Mouse (Mus musculus): ENCODE measurements at regions not wholly inside any gene's neighbourhood (a gene's known extent, or its start where the extent isn't known, plus 50 kb on each side); places are given as distances from the start of the nearest gene placed in this dataset.

DNA sequence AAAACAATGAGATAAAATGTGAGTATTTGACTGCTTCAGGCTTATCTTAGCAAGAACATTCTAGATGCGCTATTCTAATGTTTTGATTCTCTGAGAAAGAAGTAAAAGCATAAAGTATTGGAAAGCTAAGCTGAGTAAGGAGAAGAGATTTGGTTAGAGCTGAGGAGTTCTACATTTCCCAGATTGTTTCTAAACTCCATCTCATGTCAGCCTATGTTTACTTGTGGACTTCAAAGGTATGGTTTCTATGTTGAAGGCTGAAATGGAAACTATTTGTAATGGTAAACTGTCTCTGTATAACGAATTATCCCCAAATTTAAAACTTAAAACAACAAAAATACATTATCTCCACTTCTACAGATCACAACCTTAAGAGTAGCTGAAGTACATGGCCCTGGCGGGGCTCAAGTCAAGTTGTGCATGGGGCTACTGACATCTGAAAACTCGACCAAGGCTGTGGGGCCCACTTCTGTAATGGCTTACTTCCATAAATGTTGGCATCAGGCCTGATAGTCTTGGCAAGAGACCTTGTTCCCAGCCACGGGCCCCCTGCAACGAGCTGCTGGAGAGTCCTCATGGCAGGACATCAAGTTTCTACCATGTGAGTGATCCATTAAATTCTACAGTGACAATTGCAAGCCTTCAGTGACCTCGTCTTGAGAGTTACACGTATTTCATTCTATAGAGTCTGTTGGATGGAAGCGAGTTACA is 232.1 kb downstream of the Pros1 start:
- TF ChIP-seq CTCF (IDR thresholded peaks at IDR 0.05; ENCODE audit: low read depth) (no peak), EP300 (IDR thresholded peaks at IDR 0.05; ENCODE audit: low read depth) (no peak)
- H3K4me3 ChIP-seq (ENCODE audit: low read depth, low read length): no peak overlapping the region
- 41% methylated on average over 9 of the region's 9 CpGs for WGBS
- H3K36me3 ChIP-seq (replicated peaks; ENCODE audit: control insufficient read depth, insufficient read depth, low read length): no peaks in the 10 kb centered on the region
- DNase-seq (ENCODE audit: low spot score): peak; percentile 30
- H3K27ac ChIP-seq (ENCODE audit: low read depth): peak overlapping the region; percentile 38
- no peaks in the 10 kb centered on the region for H3K27me3 ChIP-seq (ENCODE audit: control insufficient read depth, insufficient read depth, low read length)
- ATAC-seq (ENCODE audit: insufficient read depth, low read depth): peak; percentile 62; the same call in 1 of the 2 replicates
- peaks cover 7% of the 10 kb centered on the region for H3K4me1 ChIP-seq (ENCODE audit: control insufficient read depth, insufficient read depth)
- H3K9ac ChIP-seq (replicated peaks; ENCODE audit: low read depth, low read length): no peak overlapping the region
- no peak overlapping the region for H3K4me2 ChIP-seq (ENCODE audit: low read depth, low read length)
- no peaks in the 10 kb centered on the region for H3K9me3 ChIP-seq (replicated peaks; ENCODE audit: control insufficient read depth, low read length)

DNA sequence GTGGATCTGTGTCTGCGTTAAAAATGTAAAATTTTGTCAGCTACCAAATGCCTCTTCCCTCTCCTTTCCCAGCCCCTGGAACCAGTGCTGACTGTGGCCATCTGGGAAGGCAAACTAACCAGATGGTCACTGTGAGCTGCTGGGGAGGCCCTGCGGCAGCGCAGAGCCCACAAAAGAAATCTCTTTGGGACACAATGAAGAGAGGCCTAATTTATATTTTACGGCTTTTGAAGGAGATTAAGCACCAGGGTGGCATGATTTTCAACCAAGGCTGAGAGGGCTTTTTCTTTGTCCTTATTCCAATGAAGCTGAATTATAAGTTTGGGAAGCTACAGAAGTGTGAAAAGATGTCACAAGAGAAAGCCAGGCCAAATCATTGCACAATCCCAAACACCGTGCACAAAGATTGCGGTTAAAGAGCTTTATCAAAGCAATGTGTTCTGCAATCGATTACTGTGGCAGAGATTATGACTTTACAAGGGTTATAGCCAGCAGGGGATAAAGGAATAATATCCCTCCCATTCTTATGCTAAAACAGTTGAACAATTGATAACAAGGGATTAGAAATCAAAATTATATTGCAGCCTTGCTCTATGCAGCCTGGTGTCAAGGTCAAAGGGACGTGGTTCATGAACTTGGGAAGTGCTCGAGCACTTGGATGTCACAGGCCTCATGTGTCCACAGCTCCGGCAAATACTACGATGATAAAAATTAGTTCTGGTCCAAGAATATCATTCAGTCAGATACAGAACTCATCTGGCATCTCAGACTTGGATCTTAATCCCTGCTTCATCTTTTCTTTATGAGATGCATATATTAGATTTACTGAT is 237.6 kb downstream of the Pros1 start:
- DNase-seq (ENCODE audit: low spot score): no peak
- WGBS: 64% methylated on average over 11 of the region's 11 CpGs
- no peak for ATAC-seq (ENCODE audit: insufficient read depth, low read depth)

DNA sequence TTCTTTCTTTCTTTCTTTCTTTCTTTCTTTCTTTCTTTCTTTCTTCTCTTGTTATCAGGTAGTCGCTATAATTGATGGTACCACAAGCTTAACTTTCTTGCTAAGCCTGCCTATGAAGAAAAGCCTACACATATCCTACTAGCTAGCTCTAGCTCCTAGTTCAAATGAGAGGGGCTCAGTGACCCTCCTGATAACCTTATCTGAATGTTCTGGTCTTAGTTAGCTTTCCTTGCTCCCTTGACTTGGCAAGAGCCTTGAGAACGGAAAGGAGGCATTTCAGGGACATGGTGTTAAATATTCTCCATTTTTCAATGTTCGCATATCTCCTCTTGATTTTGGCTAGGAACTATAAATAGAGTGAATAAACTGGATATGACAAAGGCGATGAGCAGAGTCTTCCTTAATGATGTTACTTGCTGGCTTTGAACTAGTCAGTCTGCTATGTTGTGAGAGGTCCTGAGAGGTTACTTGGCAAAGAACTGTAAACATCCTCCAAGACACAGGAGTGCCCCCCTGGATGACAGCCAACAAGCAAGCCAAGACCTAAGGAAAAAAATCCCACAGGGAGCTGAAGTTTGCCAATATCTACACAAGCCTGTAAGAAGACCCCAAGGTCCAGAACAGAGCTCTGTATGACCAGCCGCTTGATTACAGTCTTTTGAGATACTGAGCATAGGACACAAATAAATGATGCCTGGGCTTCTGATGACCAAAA is 240.2 kb downstream of the Pros1 start:
- Histone ChIP-seq H3K4me1 (ENCODE audit: control insufficient read depth, insufficient read depth) (no peaks in the 10 kb centered on the region), H3K4me2 (ENCODE audit: low read depth, low read length) (no peak overlapping the region), H3K9me3 (replicated peaks; ENCODE audit: control insufficient read depth, low read length) (no peaks in the 10 kb centered on the region), H3K27ac (ENCODE audit: low read depth) (no peak overlapping the region), H3K27me3 (ENCODE audit: control insufficient read depth, insufficient read depth, low read length) (no peaks in the 10 kb centered on the region), H3K4me3 (ENCODE audit: low read depth, low read length) (no peak overlapping the region), H3K36me3 (replicated peaks; ENCODE audit: control insufficient read depth, insufficient read depth, low read length) (no peaks in the 10 kb centered on the region), H3K9ac (replicated peaks; ENCODE audit: low read depth, low read length) (no peak overlapping the region)
- TF ChIP-seq CTCF (IDR thresholded peaks at IDR 0.05; ENCODE audit: low read depth) (no peak), EP300 (IDR thresholded peaks at IDR 0.05; ENCODE audit: low read depth) (no peak)
- peak; percentile 8 for DNase-seq (ENCODE audit: low spot score)
- 54% methylated on average over 5 of the region's 5 CpGs for WGBS
- no peak for ATAC-seq (ENCODE audit: insufficient read depth, low read depth)

More for the DNA sequence above, 237.6 kb downstream of the Pros1 start:
- H3K27me3 ChIP-seq (ENCODE audit: control insufficient read depth, insufficient read depth, low read length): no peaks in the 10 kb centered on the region
- peaks cover 2% of the 10 kb centered on the region for H3K4me1 ChIP-seq (ENCODE audit: control insufficient read depth, insufficient read depth)
- no peaks in the 10 kb centered on the region for H3K36me3 ChIP-seq (replicated peaks; ENCODE audit: control insufficient read depth, insufficient read depth, low read length)
- no peak overlapping the region for H3K9ac ChIP-seq (replicated peaks; ENCODE audit: low read depth, low read length)
- no peak overlapping the region for H3K4me3 ChIP-seq (ENCODE audit: low read depth, low read length)
- TF ChIP-seq EP300 (IDR thresholded peaks at IDR 0.05; ENCODE audit: low read depth): no peak
- TF ChIP-seq CTCF (IDR thresholded peaks at IDR 0.05; ENCODE audit: low read depth): no peak
- H3K9me3 ChIP-seq (replicated peaks; ENCODE audit: control insufficient read depth, low read length): no peaks in the 10 kb centered on the region
- H3K27ac ChIP-seq (ENCODE audit: low read depth): no peak overlapping the region
- no peak overlapping the region for H3K4me2 ChIP-seq (ENCODE audit: low read depth, low read length)

DNA sequence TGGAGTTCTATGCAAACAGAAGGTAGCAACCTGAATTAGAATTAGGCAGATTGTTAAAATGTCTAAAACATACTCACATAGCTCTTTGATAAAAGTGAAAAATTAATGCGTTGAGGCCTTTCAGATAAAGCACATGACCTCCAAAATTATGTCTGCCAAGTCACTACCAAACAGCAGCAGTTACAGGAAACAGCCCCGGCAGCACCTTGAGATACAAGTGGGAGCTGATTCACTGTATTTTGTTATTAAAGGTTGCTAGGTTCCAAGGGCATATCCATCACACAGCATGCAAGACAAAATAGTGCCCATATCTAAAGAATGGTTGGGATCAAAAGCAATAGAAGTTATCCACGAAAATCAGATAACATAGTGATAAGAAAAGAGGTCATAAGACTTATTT is 248.3 kb downstream of the Pros1 start:
- H3K9me3 ChIP-seq (replicated peaks; ENCODE audit: control insufficient read depth, low read length): no peaks in the 10 kb centered on the region
- no peak overlapping the region for H3K9ac ChIP-seq (replicated peaks; ENCODE audit: low read depth, low read length)
- H3K4me2 ChIP-seq (ENCODE audit: low read depth, low read length): no peak overlapping the region
- no peak for TF ChIP-seq EP300 (IDR thresholded peaks at IDR 0.05; ENCODE audit: low read depth)
- no peak for TF ChIP-seq CTCF (IDR thresholded peaks at IDR 0.05; ENCODE audit: low read depth)
- no peaks in the 10 kb centered on the region for H3K4me1 ChIP-seq (ENCODE audit: control insufficient read depth, insufficient read depth)
- no peaks in the 10 kb centered on the region for H3K27me3 ChIP-seq (ENCODE audit: control insufficient read depth, insufficient read depth, low read length)
- 50% methylated on average over 3 of the region's 3 CpGs for WGBS
- H3K4me3 ChIP-seq (ENCODE audit: low read depth, low read length): no peak overlapping the region
- no peak for DNase-seq (ENCODE audit: low spot score)
- no peaks in the 10 kb centered on the region for H3K36me3 ChIP-seq (replicated peaks; ENCODE audit: control insufficient read depth, insufficient read depth, low read length)
- H3K27ac ChIP-seq (ENCODE audit: low read depth): no peak overlapping the region
- ATAC-seq (ENCODE audit: insufficient read depth, low read depth): no peak

DNA sequence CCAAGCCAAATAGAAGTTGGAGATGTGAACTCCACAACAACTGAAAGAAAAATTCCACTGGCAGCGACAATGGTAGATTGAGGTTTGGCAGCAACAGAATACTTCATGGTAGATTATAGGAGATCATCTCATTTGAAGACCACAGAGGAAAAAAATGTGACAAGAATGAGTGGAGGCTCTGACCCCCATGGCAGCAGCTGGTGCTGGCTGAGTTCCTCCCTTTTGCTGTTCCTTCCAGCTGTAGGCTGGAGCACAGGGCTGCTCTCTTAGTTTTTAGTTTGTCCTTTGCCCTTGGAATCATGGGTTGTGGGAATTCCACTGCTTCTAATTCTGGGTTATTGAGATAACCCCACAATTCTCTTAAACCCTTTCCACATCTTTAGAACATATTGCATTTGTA is 248.8 kb downstream of the Pros1 start:
- Histone ChIP-seq H3K4me3 (ENCODE audit: low read depth, low read length) (no peak overlapping the region), H3K9me3 (replicated peaks; ENCODE audit: control insufficient read depth, low read length) (no peaks in the 10 kb centered on the region), H3K27me3 (ENCODE audit: control insufficient read depth, insufficient read depth, low read length) (no peaks in the 10 kb centered on the region), H3K4me1 (ENCODE audit: control insufficient read depth, insufficient read depth) (no peaks in the 10 kb centered on the region), H3K27ac (ENCODE audit: low read depth) (no peak overlapping the region), H3K9ac (replicated peaks; ENCODE audit: low read depth, low read length) (no peak overlapping the region), H3K36me3 (replicated peaks; ENCODE audit: control insufficient read depth, insufficient read depth, low read length) (no peaks in the 10 kb centered on the region), H3K4me2 (ENCODE audit: low read depth, low read length) (no peak overlapping the region)
- no peak for DNase-seq (ENCODE audit: low spot score)
- TF ChIP-seq EP300 (IDR thresholded peaks at IDR 0.05; ENCODE audit: low read depth) (no peak), CTCF (IDR thresholded peaks at IDR 0.05; ENCODE audit: low read depth) (no peak)
- WGBS: 72% methylated on average over 1 of the region's 1 CpGs
- ATAC-seq (ENCODE audit: insufficient read depth, low read depth): no peak
